Mouse (Mus musculus) erythroblast, embryonic 14.5 days (primary cell): ENCODE measurements around the gene Asb18. TPM values are rescaled to one million over a fixed set of nuclear protein-coding genes. Genes with fewer than 3 reads are reported as not detected.

Experiments used
- H3K27me3 ChIP-seq: 2 replicates; pipeline ENCODE4 v1.6.1; 2012; ENCODE audit warnings: inconsistent platforms; ENCODE audit not compliant: control insufficient read depth
- H3K36me3 ChIP-seq: 2 replicates; pipeline ENCODE4 v1.6.1; 2012; ENCODE audit warnings: mild to moderate bottlenecking, inconsistent platforms; ENCODE audit not compliant: control insufficient read depth
- H3K4me1 ChIP-seq: 2 replicates; pipeline ENCODE4 v1.6.1; 2012; ENCODE audit warnings: inconsistent platforms; ENCODE audit not compliant: control insufficient read depth
- H3K4me3 ChIP-seq: replicated peaks from 2 replicates; pipeline ENCODE3; 2012; ENCODE audit warnings: moderate library complexity, mild to moderate bottlenecking, inconsistent platforms
- H3K9me3 ChIP-seq: 2 replicates; pipeline ENCODE4 v1.6.1; 2012; ENCODE audit warnings: low read length, inconsistent platforms, mixed read lengths; ENCODE audit not compliant: control insufficient read depth
- GATA1 ChIP-seq: IDR thresholded peaks from 2 replicates; pipeline ENCODE4 v1.6.1; 2012; ENCODE audit warnings: low read length, inconsistent platforms, mixed read lengths
- TAL1 ChIP-seq: IDR thresholded peaks from 3 replicates; pipeline ENCODE4 v1.6.1; 2012; ENCODE audit warnings: low read length, inconsistent platforms, mixed read lengths
- polyA plus RNA-seq: library from polyadenylated mRNA; stranded (reverse); fragments of >175 nt; gene quantifications from 2 replicates; pipeline ENCODE4 v1.2.3, GENCODE M21; 2012

Asb18 gene
- polyA plus RNA-seq, 1 experiment = not detected

- no peaks in the 10 kb centered on the region for H3K36me3 ChIP-seq
- TF ChIP-seq TAL1 (no peak), GATA1 (no peak)
- peaks cover 79% of the 10 kb centered on the region for H3K27me3 ChIP-seq
- H3K4me1 ChIP-seq = no peaks in the 10 kb centered on the region
- no peaks in the 10 kb centered on the region for H3K9me3 ChIP-seq
- H3K4me3 ChIP-seq = no peak overlapping the region
These were observed 91.4 kb downstream of the Asb18 start for GRCm38 (mm10) chr1:89922883-89923641.

GRCm38 (mm10) chr1:89922282-89922681, 92.2 kb downstream of the Asb18 start:
- Histone ChIP-seq H3K4me3 (no peak overlapping the region), H3K9me3 (no peaks in the 10 kb centered on the region), H3K36me3 (no peaks in the 10 kb centered on the region), H3K27me3 (peaks cover 74% of the 10 kb centered on the region), H3K4me1 (no peaks in the 10 kb centered on the region)
- TF ChIP-seq GATA1 (no peak), TAL1 (no peak)

GRCm38 (mm10) chr1:89921806-89922205, 92.7 kb downstream of the Asb18 start:
- H3K27me3 ChIP-seq = peaks cover 69% of the 10 kb centered on the region
- TF ChIP-seq TAL1 (no peak), GATA1 (no peak)
- H3K36me3 ChIP-seq = no peaks in the 10 kb centered on the region

GRCm38 (mm10) chr1:89919206-89919605, 95.3 kb downstream of the Asb18 start:
- no peaks in the 10 kb centered on the region for H3K36me3 ChIP-seq
- no peaks in the 10 kb centered on the region for H3K4me1 ChIP-seq
- H3K4me3 ChIP-seq = no peak overlapping the region
- H3K9me3 ChIP-seq = no peaks in the 10 kb centered on the region
- no peak for TF ChIP-seq GATA1
- TF ChIP-seq TAL1 = no peak
- H3K27me3 ChIP-seq = peaks cover 45% of the 10 kb centered on the region

More at GRCm38 (mm10) chr1:89921806-89922205, 92.7 kb downstream of the Asb18 start:
- Histone ChIP-seq H3K4me1 (no peaks in the 10 kb centered on the region), H3K9me3 (no peaks in the 10 kb centered on the region), H3K4me3 (no peak overlapping the region)

GRCm38 (mm10) chr1:89918111-89918510, 96.4 kb downstream of the Asb18 start:
- no peak for TF ChIP-seq TAL1
- TF ChIP-seq GATA1 = no peak
- Histone ChIP-seq H3K9me3 (no peaks in the 10 kb centered on the region), H3K27me3 (peaks cover 34% of the 10 kb centered on the region)

GRCm38 (mm10) chr1:89913611-89914010, 100.9 kb downstream of the Asb18 start:
- Histone ChIP-seq H3K9me3 (no peaks in the 10 kb centered on the region), H3K27me3 (peaks cover 2% of the 10 kb centered on the region; the same call in 1 of the 2 replicates), H3K4me3 (no peak overlapping the region), H3K36me3 (no peaks in the 10 kb centered on the region), H3K4me1 (no peaks in the 10 kb centered on the region)
- TF ChIP-seq TAL1 = no peak
- TF ChIP-seq GATA1 = no peak

More at GRCm38 (mm10) chr1:89918111-89918510, 96.4 kb downstream of the Asb18 start:
- Histone ChIP-seq H3K36me3 (no peaks in the 10 kb centered on the region), H3K4me1 (no peaks in the 10 kb centered on the region), H3K4me3 (no peak overlapping the region)

GRCm38 (mm10) chr1:89912392-89912791, 102.1 kb downstream of the Asb18 start:
- no peak for TF ChIP-seq TAL1
- no peak for TF ChIP-seq GATA1
- Histone ChIP-seq H3K36me3 (no peaks in the 10 kb centered on the region), H3K27me3 (no peaks in the 10 kb centered on the region; the same call in 1 of the 2 replicates), H3K9me3 (0 out of 2 replicates have a peak, but pooled peaks cover 1% of the 10 kb centered on the region), H3K4me3 (no peak overlapping the region), H3K4me1 (no peaks in the 10 kb centered on the region)

GRCm38 (mm10) chr1:89909796-89910195, 104.7 kb downstream of the Asb18 start:
- H3K4me1 ChIP-seq = no peaks in the 10 kb centered on the region

GRCm38 (mm10) chr1:89902641-89903040, 111.8 kb downstream of the Asb18 start:
- Histone ChIP-seq H3K36me3 (no peaks in the 10 kb centered on the region), H3K4me3 (no peak overlapping the region), H3K9me3 (peaks cover 9% of the 10 kb centered on the region), H3K4me1 (no peaks in the 10 kb centered on the region), H3K27me3 (no peaks in the 10 kb centered on the region)
- TF ChIP-seq TAL1 = no peak
- no peak for TF ChIP-seq GATA1

More at GRCm38 (mm10) chr1:89909796-89910195, 104.7 kb downstream of the Asb18 start:
- Histone ChIP-seq H3K9me3 (peaks cover 9% of the 10 kb centered on the region), H3K4me3 (no peak overlapping the region), H3K36me3 (no peaks in the 10 kb centered on the region), H3K27me3 (no peaks in the 10 kb centered on the region)
- TF ChIP-seq GATA1 (no peak), TAL1 (no peak)

GRCm38 (mm10) chr1:89902236-89902635, 112.2 kb downstream of the Asb18 start:
- no peak overlapping the region for H3K4me3 ChIP-seq
- no peaks in the 10 kb centered on the region for H3K27me3 ChIP-seq
- no peaks in the 10 kb centered on the region for H3K4me1 ChIP-seq
- no peaks in the 10 kb centered on the region for H3K36me3 ChIP-seq
- H3K9me3 ChIP-seq = peaks cover 7% of the 10 kb centered on the region
- TF ChIP-seq GATA1 = no peak
- no peak for TF ChIP-seq TAL1
